Mouse (Mus musculus) heart, postnatal 25 days (tissue): ENCODE measurements around the gene Olfr463. TPM values are rescaled to one million over a fixed set of nuclear protein-coding genes. Genes with fewer than 3 reads are reported as not detected.
"Not testable (repeated sequence)": the region's sequence is repeated elsewhere in the genome, so short reads cannot be mapped to it uniquely, and the experiment has no call there.

Experiments
- DNase-seq: peaks from one replicate; pipeline ENCODE4 v3.0.0; 2022; ENCODE audit warnings: low spot score
- intact Hi-C: fragments of 180-260 bp; cut with DNase I; formaldehyde crosslinking; loops from one replicate; pipeline ENCODE4 v1.15.1; 2025
- total RNA-seq, 2 experiments: library from RNA; stranded (reverse); gene quantifications; 2 replicates each; pipeline ENCODE4 v1.2.3; 2021

The Olfr463 gene
- total RNA-seq, result not detected

DNA sequence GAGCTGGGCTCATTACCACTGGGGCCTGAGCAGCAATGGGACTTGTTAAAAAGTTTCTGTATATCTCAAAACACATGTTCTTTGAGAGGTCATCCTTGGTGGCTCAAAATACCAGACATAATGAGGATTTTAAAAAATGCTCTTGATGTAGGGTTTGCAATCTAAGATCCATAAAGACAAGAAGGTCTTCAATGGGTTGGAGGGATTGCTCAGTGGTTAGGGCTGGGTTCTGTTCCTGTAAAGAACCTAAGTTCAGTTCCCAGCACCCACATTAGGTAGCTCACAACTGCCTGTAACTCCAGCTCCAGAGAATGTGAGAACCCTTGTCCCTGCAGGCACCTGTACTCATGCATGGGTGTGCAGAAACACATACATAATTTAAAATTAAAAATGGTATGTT is at the start of gene Olfr463:
TSS of gene Olfr463 (minus strand) at position 101 of the 400 bp plus-strand sequence.
- DNase-seq, result no peak
- intact Hi-C loops, result no loop called here

DNA sequence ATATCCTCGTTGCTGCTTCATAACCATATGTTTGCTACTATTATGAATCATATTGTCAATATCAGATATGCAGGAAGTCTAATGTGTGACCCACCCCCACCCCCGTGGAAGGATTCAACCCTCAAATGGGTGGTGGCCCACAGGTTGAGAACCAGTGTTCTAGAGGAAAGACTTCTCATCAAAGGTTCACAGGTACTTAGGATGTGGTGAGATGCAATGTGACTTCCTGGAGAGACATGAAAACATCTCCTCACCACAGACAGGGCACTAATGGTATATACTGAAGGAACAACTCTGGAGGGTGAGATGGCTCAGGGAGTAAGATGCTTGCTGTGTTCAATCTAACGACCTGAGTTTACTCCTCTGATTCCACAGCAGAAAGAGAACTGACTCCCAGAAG is 38.3 kb upstream of the Olfr463 start:
- intact Hi-C loops, result no loop called here
- no peak for DNase-seq

DNA sequence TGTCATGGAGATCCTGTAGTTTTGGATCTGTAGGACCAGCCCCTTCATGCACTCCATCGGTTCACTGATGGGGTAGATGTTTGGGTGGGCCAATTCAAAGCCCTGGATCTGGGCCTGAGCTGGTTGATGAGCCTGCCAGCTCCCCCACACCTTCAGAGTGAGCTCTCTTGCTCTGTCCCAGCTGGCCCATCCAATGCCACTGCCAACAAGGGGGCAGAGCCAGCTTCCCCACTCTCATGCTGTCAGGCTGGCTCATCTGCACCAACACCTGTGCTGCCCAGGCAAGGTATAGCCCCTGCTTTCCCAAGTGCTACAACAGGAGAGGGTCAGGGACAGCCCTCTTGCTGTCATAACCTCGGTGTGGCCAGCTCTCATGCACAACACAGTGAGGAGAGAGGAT is 36.5 kb upstream of the Olfr463 start:
- intact Hi-C loops, result no loop called here
- DNase-seq, result no peak

DNA sequence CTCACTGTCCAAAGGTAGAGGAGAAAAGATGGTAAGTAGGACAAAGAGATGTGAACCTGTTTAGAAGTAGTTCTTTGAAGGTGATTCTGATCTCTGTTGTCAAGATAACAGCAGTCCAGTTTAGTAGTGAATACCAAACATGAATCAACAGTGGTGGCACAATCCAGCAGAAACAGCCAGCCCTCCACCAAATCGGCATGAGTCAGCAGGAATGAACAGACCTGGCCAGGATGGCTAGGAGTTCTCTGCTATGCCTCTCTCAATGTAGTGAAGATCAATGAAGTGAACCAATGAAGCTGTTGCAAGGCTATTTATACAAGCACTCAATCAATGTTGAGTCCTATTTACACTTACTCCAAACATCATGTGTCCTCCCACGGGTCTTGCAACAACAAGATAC is 33.2 kb upstream of the Olfr463 start:
- intact Hi-C loops, result no loop called here
- DNase-seq, result no peak

DNA sequence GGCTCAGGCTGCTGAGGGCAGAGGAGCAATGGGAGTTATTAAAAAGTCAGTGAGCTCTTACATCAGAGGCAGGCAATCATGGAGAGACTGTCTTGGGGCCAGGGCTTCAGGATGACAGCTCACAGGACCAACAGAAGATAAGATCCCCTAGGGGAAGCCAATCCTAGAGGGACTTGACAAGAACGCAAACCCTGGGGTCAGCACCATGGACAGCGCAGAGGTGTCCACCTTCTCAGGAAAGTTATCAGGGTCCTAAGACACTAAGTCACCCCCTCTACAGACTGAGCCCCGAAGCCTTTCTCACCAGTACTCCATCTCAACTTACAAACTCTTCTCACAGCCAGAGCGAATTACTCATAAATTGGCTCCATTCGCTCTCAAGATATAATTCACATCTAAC is 23.8 kb upstream of the Olfr463 start, which contains the start of gene Olfr464:
TSS of gene Olfr464 (minus strand) at position 2 of the 400 bp plus-strand sequence.
- DNase-seq, result no peak
- intact Hi-C loops, result no loop called here

DNA sequence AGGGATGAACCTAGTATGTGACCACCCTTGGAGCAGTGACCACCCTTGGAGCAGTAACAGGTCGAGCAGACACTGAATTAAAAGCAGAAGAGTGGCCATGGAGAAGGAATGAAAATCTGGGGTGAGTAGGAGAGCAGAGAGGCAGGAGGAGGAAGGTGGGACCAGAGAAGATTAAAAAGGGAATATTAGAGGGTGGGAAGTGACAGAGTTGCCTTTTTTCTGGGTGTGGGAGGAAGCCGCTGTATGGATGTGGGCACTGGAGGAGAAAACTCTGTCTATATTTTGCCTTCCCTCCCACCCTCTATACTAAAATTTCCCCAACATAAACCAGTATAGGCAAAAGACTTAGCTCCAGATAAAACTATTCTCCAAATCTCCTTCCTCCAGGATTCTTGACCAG is 23.1 kb upstream of the Olfr463 start:
- intact Hi-C loops, result no loop called here
- no peak for DNase-seq

DNA sequence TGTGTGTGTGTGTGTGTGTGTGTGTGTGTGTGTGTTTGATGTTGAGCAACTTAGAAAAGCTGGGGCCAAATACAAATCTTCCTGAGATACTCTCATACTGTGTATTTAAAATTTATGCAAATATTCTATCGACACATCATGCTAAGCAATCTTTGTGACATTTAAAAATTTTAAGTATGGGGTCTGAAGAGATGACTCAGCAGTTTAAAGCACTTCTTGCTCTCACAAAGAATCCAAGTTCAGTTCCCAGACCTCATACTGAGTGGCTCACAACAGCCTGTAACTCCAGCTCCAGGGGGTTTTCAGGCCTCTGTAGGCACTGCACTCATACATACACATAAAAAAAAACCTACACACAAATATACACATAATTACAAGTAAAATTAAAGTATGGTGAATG is 18.8 kb upstream of the Olfr463 start:
- intact Hi-C loops, result no loop called here
- no peak for DNase-seq

DNA sequence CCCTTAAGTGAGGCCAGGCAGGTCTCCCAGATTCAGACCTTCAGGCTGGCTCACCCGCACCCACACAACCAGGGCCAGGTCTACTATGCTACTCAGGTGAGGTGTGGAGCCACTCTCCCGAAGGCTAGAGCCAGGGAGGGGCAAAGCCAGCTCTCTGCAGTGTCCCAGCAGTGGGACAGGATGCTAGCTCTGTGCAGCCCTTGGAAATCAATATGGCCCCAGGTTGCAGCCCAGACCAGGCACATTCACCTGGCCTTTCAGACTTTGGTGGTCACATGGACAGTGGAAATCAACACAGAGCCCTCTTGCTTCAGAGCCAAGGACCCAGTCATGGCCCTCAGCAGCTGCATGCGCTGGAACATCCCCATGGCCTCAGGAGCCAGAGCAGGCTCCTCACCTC is 7.1 kb upstream of the Olfr463 start:
- intact Hi-C loops, result no loop called here
- no peak for DNase-seq

DNA sequence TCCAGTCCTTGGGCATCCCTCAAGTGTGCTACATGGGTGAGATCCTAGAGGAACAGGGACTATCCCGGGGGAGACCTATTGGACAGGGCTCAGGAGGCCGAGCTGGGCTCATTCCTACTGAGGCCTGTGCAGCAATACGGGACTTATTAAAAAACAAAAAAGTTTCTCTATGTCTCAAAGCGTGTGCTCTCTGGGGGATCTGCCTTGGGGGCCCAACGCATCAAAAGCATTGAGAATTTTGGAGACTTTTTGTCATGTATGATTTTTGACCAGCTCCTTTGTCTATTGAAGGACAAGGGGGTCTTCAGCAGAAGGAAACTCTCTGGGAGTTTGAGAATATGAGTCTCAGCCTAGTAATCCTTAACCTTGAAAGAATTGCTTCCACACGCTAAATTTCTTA is 5.0 kb downstream of the Olfr463 start, which contains the start of gene Olfr462:
TSS of gene Olfr462 (minus strand) at position 101 of the 400 bp plus-strand sequence.
- intact Hi-C loops, result no loop called here
- no peak for DNase-seq

DNA sequence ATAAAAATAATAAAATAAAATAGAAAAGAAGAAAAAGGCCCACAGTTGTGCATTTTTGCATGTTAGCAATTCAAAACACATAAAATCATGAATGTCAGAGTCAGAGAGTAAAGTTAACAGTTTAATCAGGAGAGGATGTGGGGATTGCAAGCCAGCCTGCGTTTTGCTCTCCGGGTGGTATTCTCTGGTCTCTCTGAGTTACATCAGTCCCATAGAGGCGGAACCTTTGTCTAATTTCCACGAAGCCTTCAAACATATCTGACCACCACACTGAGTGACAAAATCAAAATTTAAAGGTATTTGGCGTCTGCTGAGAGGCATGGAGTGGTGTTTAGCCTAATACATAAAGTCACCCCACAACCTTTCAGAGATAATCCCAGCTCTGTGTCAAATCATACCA is 12.3 kb downstream of the Olfr463 start:
- intact Hi-C loops, result no loop called here
- DNase-seq, result no peak

DNA sequence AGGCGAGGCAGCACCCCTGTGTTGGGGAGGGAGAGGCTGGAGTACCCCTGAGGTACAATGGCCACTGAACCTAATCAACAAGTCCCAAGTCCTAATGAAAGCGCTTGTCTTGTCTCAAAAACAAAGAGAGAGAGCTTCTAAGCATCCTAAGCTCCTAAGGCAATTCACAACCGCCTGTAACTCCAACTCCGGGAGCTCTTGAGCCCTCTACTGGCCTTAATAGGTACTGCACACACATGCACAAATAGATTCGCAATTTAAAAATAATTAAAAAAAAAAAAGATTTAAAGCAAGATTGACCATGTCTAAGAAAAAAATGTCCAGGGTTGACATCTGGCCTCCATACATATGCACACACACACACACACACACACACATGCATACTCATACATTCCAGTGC is 13.7 kb downstream of the Olfr463 start:
- intact Hi-C loops, result no loop called here
- DNase-seq, result no peak

DNA sequence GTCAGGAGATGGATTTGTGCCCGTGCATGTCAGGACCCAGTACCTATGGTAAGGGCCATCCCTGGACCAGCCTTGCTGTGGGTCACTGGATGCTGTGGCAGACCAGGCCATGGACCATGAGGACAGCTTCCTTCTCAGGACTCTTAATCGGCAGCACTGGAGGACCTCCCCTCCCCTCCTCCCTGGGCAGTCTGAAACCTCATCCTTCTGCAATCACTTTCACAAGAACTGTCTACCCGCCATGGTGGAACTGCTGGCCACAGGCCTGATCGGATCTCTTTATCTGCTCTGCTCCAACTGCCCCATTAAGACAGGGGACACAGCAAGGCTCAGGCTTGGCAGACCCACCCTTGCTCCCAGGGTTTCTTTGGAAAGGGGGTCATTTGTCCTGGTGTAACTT is 15.5 kb downstream of the Olfr463 start:
- intact Hi-C loops, result no loop called here
- no peak for DNase-seq

DNA sequence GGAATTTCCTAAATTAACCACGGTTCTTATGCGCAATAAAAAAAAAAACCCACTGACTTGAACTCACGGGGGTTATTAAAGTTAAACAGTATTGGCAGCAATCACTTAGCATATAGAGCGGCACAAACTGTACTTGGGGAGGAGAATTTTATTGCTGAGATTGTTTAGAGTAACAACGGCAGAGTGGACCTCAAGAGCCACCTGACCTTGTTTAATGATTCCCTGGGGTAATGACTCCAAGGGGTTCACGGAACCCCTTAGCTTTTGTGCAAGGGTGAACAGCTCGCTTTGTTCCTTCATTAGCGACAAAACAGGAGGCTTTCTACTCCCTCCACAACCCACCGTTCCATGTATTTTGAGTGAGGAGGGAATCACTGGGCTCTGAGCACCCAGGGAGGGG is 17.4 kb downstream of the Olfr463 start:
- DNase-seq, result no peak
- intact Hi-C loops, result no loop called here

DNA sequence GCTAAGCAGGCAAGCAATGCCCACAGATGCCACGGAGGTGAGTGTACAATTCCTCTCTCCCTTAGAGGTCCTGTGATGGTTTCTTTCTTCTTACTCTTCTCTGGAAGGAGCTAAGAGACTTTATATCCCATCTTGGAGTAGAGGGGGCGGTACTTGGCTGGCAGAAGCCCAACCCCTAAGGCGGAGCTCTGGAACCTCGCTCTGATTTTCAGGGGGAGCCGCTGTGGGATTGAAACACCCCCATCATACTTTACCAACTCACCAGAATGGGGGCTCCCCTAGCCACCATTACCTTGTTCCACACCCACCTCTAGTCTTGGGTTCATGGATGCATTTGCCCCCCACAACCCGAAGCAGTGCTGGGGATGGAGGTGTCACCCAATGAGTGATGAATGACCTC is 21.8 kb downstream of the Olfr463 start, which contains the start of gene Epx:
TSS of gene Epx (minus strand) at position 101 of the 400 bp plus-strand sequence.
- intact Hi-C loops, result no loop called here

DNA sequence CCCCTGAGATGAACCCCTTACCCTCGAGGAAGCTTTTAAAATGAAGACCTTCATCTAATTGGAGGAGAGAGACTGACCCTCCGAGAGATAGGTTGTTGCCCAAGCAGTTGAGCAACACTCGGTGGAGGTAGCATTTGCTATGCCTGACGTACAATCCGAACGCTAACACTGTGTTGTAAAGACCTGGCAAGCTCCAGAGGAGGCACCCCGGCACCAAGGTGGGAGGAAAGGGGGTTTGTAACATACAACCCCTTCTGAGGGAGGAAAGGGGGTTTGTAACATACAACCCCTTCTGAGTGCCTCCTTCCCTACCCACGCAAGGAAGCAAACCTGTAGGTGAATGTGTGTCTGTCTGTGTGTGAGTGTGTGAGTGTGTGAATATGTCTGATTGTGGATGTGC is 25.4 kb downstream of the Olfr463 start:
- intact Hi-C loops, result no loop called here
- DNase-seq, result no peak

More for the DNA sequence above, 21.8 kb downstream of the Olfr463 start, which contains the start of gene Epx:
- no peak for DNase-seq

DNA sequence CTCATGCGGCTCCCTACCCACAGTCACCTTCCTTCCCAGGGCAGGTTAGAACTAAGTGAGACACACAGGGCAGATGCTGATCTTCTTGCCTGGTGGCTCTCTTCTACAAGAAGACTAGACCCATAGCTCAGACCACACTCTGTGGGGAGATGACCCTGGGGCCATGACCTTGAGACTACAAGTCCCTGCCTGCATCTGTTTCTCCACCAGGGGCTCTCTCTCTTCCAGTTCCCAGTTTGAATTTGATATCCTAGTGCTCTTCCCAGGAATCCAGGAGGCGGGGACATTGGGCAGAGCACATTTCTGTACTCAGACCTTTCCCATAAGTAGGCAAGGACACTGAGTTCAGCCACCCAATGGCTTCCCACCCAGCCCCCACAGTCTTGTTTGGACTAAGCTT is 27.1 kb downstream of the Olfr463 start:
- no peak for DNase-seq
- intact Hi-C loops, result no loop called here

DNA sequence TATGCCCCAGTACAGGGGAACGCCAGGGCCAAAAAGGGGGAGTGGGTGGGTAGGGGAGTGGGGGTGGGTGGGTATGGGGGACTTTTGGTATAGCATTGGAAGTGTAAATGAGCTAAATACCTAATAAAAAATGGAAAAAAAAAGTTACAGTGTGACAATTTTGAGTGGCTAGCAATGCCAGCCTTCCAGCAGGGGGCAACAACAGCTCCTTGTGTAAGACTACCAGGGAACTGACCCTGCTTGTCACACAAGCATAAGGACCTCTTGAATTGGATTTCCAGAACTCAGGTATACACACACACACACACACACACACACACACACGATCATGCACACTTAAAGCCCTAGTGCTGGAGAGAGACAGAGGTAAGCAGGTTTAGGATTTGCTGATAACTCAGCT is 30.3 kb downstream of the Olfr463 start:
- DNase-seq, intact Hi-C loops: not testable (repeated sequence)

DNA sequence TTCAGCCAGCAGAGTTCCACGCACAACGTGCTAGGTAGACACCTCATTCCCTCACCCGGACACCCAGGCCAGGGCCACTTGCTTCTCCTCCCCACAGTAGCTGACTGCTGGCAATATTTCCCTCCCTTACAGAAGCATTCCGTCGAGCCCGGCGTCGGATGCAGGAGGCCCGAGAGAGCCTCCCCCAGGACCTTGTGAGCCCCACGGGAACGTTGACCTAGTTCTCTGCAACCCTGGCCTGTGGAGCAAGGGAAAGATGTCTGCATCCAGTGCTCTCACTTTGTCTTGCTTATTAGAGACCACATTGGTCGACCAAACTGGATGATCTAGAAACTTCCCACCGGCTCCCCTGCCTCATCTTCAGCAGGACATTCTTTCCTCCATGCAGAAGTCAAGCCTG is 34.4 kb downstream of the Olfr463 start:
- intact Hi-C loops, result no loop called here
- no peak for DNase-seq

DNA sequence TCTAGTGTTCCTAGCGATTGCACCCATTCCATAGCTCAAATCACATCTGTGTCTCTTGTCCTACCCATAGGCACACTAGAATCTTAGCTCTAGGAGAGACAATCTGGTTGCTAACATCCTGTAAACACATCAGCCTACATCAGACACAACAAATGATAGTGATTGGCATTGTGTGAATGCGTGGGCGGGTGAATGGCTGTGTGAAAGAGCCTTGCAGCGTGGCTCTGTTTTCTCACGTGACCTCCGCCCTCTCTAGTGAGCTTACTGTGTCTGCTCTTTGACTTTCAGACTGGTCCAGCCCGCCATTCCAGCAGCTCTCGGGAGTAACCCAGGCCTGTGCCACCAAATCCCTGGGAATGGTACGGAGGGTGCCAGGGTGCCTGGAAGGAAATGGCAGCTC is 36.8 kb downstream of the Olfr463 start:
- no peak for DNase-seq
- intact Hi-C loops, result no loop called here

DNA sequence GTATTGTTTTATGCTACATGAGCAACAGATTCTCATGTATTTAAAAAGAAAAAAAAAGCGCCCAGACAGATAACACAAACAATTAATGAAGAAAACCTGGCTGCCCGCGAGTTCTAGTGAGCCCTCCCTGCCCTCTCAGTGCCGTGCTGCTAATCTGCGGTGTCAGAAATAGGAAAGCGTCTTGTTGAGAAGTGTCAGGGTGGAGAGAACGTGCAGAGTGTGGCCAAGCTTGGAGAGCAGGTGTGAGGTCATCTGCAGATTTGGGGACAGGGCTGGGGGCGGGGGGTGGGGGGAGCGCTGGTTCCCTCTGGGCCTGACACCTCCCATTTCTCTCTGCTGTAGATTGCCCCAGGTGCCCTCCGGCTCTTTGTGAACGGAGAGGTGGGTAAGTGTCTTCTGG is 37.9 kb downstream of the Olfr463 start:
- no peak for DNase-seq
- intact Hi-C loops, result no loop called here

DNA sequence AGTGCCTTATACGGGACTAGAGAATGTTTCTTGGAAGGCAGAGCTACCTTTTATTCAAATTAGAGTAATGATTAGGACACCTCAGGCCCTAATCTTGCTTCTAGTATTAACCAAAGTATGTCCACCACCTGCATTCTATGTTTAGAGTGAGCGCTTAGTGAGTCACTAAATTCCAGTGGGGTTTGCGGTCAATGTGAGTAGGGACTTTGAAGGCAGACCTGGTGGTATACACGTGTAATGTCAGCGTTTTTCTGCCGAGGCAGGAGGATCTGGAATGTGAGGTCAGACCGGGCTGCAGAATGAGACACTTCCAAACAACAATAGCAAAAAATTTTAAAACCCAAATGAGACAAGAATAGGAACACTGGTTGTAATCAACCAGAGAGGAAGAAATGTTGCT is 42.6 kb downstream of the Olfr463 start:
- intact Hi-C loops, result no loop called here
- no peak for DNase-seq

DNA sequence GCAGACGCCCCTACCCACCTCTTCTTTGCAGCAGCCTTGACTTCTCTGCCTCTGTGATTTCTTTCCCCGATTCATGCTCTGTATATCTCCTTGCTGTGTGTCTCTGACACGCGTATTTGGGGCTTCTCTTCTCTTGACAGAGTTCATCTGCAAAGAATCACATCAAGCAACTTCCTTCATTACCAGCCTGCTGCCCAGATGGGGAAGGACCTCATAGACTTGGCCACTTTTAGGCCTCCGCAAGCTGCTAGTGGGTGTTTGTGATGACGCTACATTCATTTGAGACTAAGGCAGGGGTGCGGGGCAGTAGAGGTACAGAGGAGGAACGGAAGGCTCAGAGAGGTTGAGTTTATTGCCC is 43.6 kb downstream of the Olfr463 start:
- DNase-seq, result no peak
- intact Hi-C loops, result no loop called here
